Mouse (Mus musculus): ENCODE measurements around the gene Fas. TPM values are rescaled to one million over a fixed set of nuclear protein-coding genes. Genes with fewer than 3 reads are reported as not detected.

Fas gene
- polyA plus RNA-seq, 1 experiment from 2014 or later, result 15.6 TPM

DNA sequence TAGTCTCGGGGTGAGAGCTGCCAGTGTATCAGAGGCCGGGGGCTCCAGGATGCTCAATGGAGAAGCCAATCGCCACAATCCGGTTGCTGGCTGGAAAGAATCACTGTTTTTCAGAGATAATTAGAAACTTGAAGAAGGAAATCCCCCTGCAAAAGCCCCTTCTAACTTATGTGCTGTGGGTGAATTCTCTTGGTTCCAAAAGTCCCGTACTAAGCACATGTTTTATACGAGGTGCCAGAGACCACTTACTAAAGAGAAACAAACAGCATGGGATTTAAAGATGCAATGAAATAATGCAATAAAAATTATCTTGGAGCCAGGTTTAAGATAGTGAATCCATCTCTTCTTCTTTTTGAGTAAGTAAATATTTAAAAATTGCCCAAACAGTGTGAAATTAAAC, 5.0 kb downstream of the Fas start:
- H3K9ac ChIP-seq (ENCODE audit: low read depth, low read length), result no peak overlapping the region
- H3K27me3 ChIP-seq (replicated peaks; ENCODE audit: control insufficient read depth, insufficient read depth, low read length), result no peaks in the 10 kb centered on the region
- no peaks in the 10 kb centered on the region for H3K4me1 ChIP-seq (replicated peaks; ENCODE audit: control insufficient read depth, insufficient read depth, low read length)
- WGBS, result 55% methylated on average over 6 of the region's 6 CpGs
- no peaks in the 10 kb centered on the region for H3K9me3 ChIP-seq (ENCODE audit: control insufficient read depth)
- no peak for ATAC-seq
- no peak overlapping the region for H3K27ac ChIP-seq (ENCODE audit: low read depth, low read length)
- H3K36me3 ChIP-seq (ENCODE audit: control insufficient read depth, insufficient read depth), result no peaks in the 10 kb centered on the region
- no peak overlapping the region for H3K4me2 ChIP-seq (replicated peaks; ENCODE audit: low read depth)
- no peak overlapping the region for H3K4me3 ChIP-seq (ENCODE audit: low read depth, low read length)
- no peak for TF ChIP-seq CTCF (IDR thresholded peaks at IDR 0.05; ENCODE audit: low read depth)

DNA sequence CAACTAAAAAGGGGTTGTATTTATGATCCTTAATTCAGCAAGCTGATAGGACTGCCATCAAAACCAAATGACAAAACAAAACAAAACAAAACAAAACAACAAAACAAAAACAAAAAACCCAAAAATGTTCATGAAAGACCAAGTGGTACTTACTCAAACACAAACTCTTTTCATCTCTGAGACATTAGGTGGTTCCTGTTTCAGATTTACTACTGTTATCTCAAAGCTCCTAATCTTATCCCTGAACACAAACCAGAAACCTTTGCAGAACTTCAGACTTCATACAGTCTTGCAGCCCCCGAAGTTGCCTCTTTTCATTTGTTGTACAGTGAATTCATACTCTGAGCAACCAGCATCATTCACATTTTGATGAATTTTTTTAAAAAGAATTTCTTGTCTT, 8.1 kb downstream of the Fas start:
- no peak for TF ChIP-seq CTCF (IDR thresholded peaks at IDR 0.05; ENCODE audit: low read depth)
- no peak overlapping the region for H3K27ac ChIP-seq (ENCODE audit: low read depth, low read length)
- no peak overlapping the region for H3K4me3 ChIP-seq (ENCODE audit: low read depth, low read length)
- no peak for ATAC-seq
- H3K9ac ChIP-seq (ENCODE audit: low read depth, low read length), result no peak overlapping the region
- 51% methylated on average over 1 of the region's 1 CpGs for WGBS
- H3K36me3 ChIP-seq (ENCODE audit: control insufficient read depth, insufficient read depth), result no peaks in the 10 kb centered on the region
- no peaks in the 10 kb centered on the region for H3K9me3 ChIP-seq (ENCODE audit: control insufficient read depth)
- H3K4me2 ChIP-seq (replicated peaks; ENCODE audit: low read depth), result no peak overlapping the region
- H3K27me3 ChIP-seq (replicated peaks; ENCODE audit: control insufficient read depth, insufficient read depth, low read length), result no peaks in the 10 kb centered on the region
- H3K4me1 ChIP-seq (replicated peaks; ENCODE audit: control insufficient read depth, insufficient read depth, low read length), result no peaks in the 10 kb centered on the region

- no peaks in the 10 kb centered on the region for H3K36me3 ChIP-seq (ENCODE audit: control insufficient read depth, insufficient read depth)
- no peak overlapping the region for H3K4me3 ChIP-seq (ENCODE audit: low read depth, low read length)
- ATAC-seq, result no peak
- WGBS, result 71% methylated on average over 4 of the region's 4 CpGs
- H3K27me3 ChIP-seq (replicated peaks; ENCODE audit: control insufficient read depth, insufficient read depth, low read length), result no peaks in the 10 kb centered on the region
- H3K9ac ChIP-seq (ENCODE audit: low read depth, low read length), result no peak overlapping the region
- H3K9me3 ChIP-seq (ENCODE audit: control insufficient read depth), result no peaks in the 10 kb centered on the region
- no peak for TF ChIP-seq CTCF (IDR thresholded peaks at IDR 0.05; ENCODE audit: low read depth)
- H3K4me1 ChIP-seq (replicated peaks; ENCODE audit: control insufficient read depth, insufficient read depth, low read length), result no peaks in the 10 kb centered on the region
- H3K4me2 ChIP-seq (replicated peaks; ENCODE audit: low read depth), result no peak overlapping the region
- no peak overlapping the region for H3K27ac ChIP-seq (ENCODE audit: low read depth, low read length)
Observed at GRCm38 (mm10) chr19:34299229-34299628, 8.8 kb downstream of the Fas start.

DNA sequence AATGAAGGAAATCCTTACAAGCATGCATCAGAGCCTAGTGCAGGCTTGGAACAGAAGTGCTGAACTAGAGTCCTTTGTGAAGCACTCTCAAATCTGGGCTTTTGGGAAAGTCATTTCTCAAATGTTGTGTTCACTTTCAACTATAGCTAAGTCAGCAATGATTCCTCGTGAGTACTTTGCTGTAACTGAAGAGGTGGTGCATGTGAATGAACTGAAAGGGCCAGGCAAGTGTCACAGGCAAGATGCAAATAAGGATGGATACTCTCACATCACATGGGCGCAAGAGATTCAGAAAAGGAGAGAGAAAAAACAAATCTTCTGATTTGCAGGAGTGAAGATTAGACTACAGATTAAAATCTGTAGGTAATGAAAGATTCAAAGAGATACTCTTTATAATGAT, 10.0 kb downstream of the Fas start:
- no peak for TF ChIP-seq CTCF (IDR thresholded peaks at IDR 0.05; ENCODE audit: low read depth)
- WGBS, result 78% methylated on average over 2 of the region's 2 CpGs
- no peak for ATAC-seq

DNA sequence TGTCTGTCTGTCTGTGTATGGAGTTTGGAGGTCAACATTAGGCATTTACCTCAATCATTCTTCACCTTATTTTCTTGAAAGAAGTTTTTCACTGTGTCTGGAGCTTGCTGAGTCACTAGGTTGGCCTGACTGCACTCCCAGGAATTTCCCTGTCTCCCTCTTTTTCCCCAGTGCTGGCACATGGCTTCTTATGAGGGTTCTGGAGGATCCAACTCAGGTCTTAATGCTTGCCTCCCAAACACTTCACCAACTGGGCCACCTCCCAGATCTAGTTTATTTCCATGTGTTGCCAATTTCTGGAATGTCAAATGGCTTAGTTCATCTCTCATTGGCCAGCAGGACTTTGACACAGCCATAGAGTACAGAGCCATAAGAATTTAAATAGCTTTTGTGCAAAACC, 14.5 kb downstream of the Fas start:
- H3K4me1 ChIP-seq (replicated peaks; ENCODE audit: control insufficient read depth, insufficient read depth, low read length), result no peaks in the 10 kb centered on the region
- H3K9ac ChIP-seq (ENCODE audit: low read depth, low read length), result no peak overlapping the region
- no peaks in the 10 kb centered on the region for H3K36me3 ChIP-seq (ENCODE audit: control insufficient read depth, insufficient read depth)
- H3K4me2 ChIP-seq (replicated peaks; ENCODE audit: low read depth), result no peak overlapping the region
- H3K27ac ChIP-seq (ENCODE audit: low read depth, low read length), result no peak overlapping the region
- no peak overlapping the region for H3K4me3 ChIP-seq (ENCODE audit: low read depth, low read length)
- no peak for TF ChIP-seq CTCF (IDR thresholded peaks at IDR 0.05; ENCODE audit: low read depth)
- no peak for ATAC-seq
- no peaks in the 10 kb centered on the region for H3K27me3 ChIP-seq (replicated peaks; ENCODE audit: control insufficient read depth, insufficient read depth, low read length)
- no peaks in the 10 kb centered on the region for H3K9me3 ChIP-seq (ENCODE audit: control insufficient read depth)

More for the DNA sequence above, 10.0 kb downstream of the Fas start:
- H3K4me2 ChIP-seq (replicated peaks; ENCODE audit: low read depth), result no peak overlapping the region
- no peak overlapping the region for H3K27ac ChIP-seq (ENCODE audit: low read depth, low read length)
- no peaks in the 10 kb centered on the region for H3K4me1 ChIP-seq (replicated peaks; ENCODE audit: control insufficient read depth, insufficient read depth, low read length)
- H3K9ac ChIP-seq (ENCODE audit: low read depth, low read length), result no peak overlapping the region
- H3K27me3 ChIP-seq (replicated peaks; ENCODE audit: control insufficient read depth, insufficient read depth, low read length), result no peaks in the 10 kb centered on the region
- no peaks in the 10 kb centered on the region for H3K9me3 ChIP-seq (ENCODE audit: control insufficient read depth)
- H3K36me3 ChIP-seq (ENCODE audit: control insufficient read depth, insufficient read depth), result no peaks in the 10 kb centered on the region
- no peak overlapping the region for H3K4me3 ChIP-seq (ENCODE audit: low read depth, low read length)

DNA sequence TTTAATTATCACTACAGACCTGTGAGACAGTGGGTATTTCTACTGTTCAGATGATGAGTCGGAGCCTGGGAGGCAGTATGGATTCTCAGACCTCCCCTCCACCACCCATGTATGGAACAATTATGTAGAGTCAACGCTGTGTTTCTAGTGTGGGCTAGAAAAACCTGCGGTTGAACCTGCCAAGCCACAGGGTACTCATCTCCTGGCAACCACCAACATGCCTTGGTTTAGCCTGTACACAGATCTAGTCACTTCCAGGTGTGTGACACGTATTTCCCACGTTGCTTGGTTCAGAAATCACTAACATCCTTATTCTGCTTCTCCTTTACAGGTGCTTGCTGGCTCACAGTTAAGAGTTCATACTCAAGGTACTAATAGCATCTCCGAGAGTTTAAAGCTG, 16.3 kb downstream of the Fas start:
- Histone ChIP-seq H3K4me2 (replicated peaks; ENCODE audit: low read depth) (no peak overlapping the region), H3K9me3 (ENCODE audit: control insufficient read depth) (no peaks in the 10 kb centered on the region), H3K9ac (ENCODE audit: low read depth, low read length) (no peak overlapping the region), H3K27ac (ENCODE audit: low read depth, low read length) (no peak overlapping the region), H3K4me1 (replicated peaks; ENCODE audit: control insufficient read depth, insufficient read depth, low read length) (no peaks in the 10 kb centered on the region), H3K27me3 (replicated peaks; ENCODE audit: control insufficient read depth, insufficient read depth, low read length) (no peaks in the 10 kb centered on the region), H3K4me3 (ENCODE audit: low read depth, low read length) (no peak overlapping the region), H3K36me3 (ENCODE audit: control insufficient read depth, insufficient read depth) (no peaks in the 10 kb centered on the region; the same call in 1 of the 2 replicates)
- no peak for ATAC-seq
- TF ChIP-seq CTCF (IDR thresholded peaks at IDR 0.05; ENCODE audit: low read depth), result no peak
- 86% methylated on average over 6 of the region's 6 CpGs for WGBS

DNA sequence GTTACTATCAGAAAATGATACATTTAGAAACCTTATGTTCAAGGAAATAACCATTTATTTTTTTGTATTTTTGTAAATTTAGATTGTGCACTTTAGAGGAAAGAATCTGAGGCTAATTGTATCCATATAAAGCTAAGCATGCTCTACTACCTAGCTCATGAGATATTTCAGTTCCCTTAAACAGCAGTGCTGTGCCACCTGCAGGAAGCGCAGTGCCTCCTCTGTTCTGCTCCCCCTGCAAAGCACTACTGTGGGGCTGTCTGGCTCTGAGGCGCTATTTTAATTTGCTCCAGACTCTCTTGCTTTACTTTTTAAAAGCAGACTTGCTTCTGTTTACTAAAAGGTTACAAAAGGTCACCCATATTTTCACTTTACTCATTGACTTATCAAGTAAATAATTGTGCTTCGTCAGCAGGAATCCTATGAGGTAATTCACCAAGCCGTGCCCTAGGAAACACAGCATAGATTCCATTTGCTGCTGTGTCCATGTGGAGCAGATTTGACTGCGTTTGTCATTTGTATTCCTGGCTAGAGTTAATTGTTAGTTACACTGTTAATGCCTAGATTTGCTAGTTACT, 21.8 kb downstream of the Fas start:
- H3K27ac ChIP-seq (ENCODE audit: low read depth, low read length), result no peak overlapping the region
- no peak overlapping the region for H3K9ac ChIP-seq (ENCODE audit: low read depth, low read length)
- H3K4me2 ChIP-seq (replicated peaks; ENCODE audit: low read depth), result no peak overlapping the region
- 46% methylated on average over 5 of the region's 5 CpGs for WGBS
- H3K4me1 ChIP-seq (replicated peaks; ENCODE audit: control insufficient read depth, insufficient read depth, low read length), result no peaks in the 10 kb centered on the region
- H3K36me3 ChIP-seq (ENCODE audit: control insufficient read depth, insufficient read depth), result peaks cover 4% of the 10 kb centered on the region; the same call in 1 of the 2 replicates
- no peak for ATAC-seq
- TF ChIP-seq CTCF (IDR thresholded peaks at IDR 0.05; ENCODE audit: low read depth), result peak; percentile 22; the same call in 1 of the 2 replicates
- H3K4me3 ChIP-seq (ENCODE audit: low read depth, low read length), result no peak overlapping the region
- H3K27me3 ChIP-seq (replicated peaks; ENCODE audit: control insufficient read depth, insufficient read depth, low read length), result no peaks in the 10 kb centered on the region
- H3K9me3 ChIP-seq (ENCODE audit: control insufficient read depth), result no peaks in the 10 kb centered on the region

Measured in intestine, postnatal 0 days (tissue).